Mouse (Mus musculus) hindbrain, embryonic 12.5 days (tissue): ENCODE data around the gene Tmx1. TPM values are rescaled to one million over a fixed set of nuclear protein-coding genes. Genes with fewer than 3 reads are reported as not detected.

Experiments used
- ATAC-seq: fragments of 200-750 bp; cut with Nextera tagmentation; 2 replicates; pipeline ENCODE4 v1.8.0; 2017; ENCODE audit warnings: moderate TSS enrichment; ENCODE audit not compliant: low FRiP score
- H3K27ac ChIP-seq: fragments of 300-500 bp; sonication (generic); 2 replicates; pipeline ENCODE4 v1.5.1; 2016; ENCODE audit warnings: mild to moderate bottlenecking
- H3K27me3 ChIP-seq: fragments of 300-500 bp; sonication (generic); 2 replicates; pipeline ENCODE4 v1.6.1; 2016; ENCODE audit warnings: mild to moderate bottlenecking
- H3K36me3 ChIP-seq: fragments of 300-500 bp; sonication (generic); 2 replicates; pipeline ENCODE4 v1.6.1; 2016; ENCODE audit warnings: mild to moderate bottlenecking
- H3K4me1 ChIP-seq: fragments of 300-500 bp; sonication (generic); 2 replicates; pipeline ENCODE4 v1.6.1; 2016
- H3K4me2 ChIP-seq: fragments of 300-500 bp; sonication (generic); replicated peaks from 2 replicates; pipeline ENCODE4 v1.6.1; 2016; ENCODE audit warnings: mild to moderate bottlenecking
- H3K4me3 ChIP-seq: fragments of 300-500 bp; sonication (generic); 2 replicates; pipeline ENCODE4 v1.5.1; 2016; ENCODE audit warnings: mild to moderate bottlenecking
- H3K9ac ChIP-seq: fragments of 300-500 bp; sonication (generic); 2 replicates; pipeline ENCODE4 v1.6.1; 2016; ENCODE audit warnings: mild to moderate bottlenecking, moderate library complexity
- H3K9me3 ChIP-seq: fragments of 300-500 bp; sonication (generic); replicated peaks from 2 replicates; pipeline ENCODE4 v1.6.1; 2016; ENCODE audit warnings: mild to moderate bottlenecking
- WGBS: fragments of 180-500 bp; shearing (Covaris S2); methylation state at CpG from one replicate; pipeline ENCODE4 v1.1.7; 2016; 5-methylcytosine and 5-hydroxymethylcytosine counted together
- polyA plus RNA-seq: library from polyadenylated mRNA; unstranded; fragments of >200 nt; fragmentation: Nextera tagmentation; extraction: Ambion mirVana; gene quantifications from 2 replicates; pipeline ENCODE4 v1.2.1, GENCODE M21; 2016

Tmx1 gene
- 130 and 139 TPM in 2 replicates for polyA plus RNA-seq

GRCm38 (mm10) chr12:70452726-70453645, at the start of gene Tmx1:
Tmx1 (plus strand) TSS chr12:70453095.
- Histone ChIP-seq H3K4me1 (peaks cover 20% of the 10 kb centered on the region), H3K4me2 (peak within 1 kb of the TSS; percentile 70), H3K27me3 (no peaks in the 10 kb centered on the region), H3K9ac (peak within 1 kb of the TSS; percentile 87), H3K9me3 (no peaks in the 10 kb centered on the region), H3K4me3 (peak within 1 kb of the TSS; percentile 82), H3K27ac (peak within 1 kb of the TSS; percentile 86), H3K36me3 (peaks cover 6% of the 10 kb centered on the region)
- WGBS: under 1% methylated on average over 56 of the region's 58 CpGs
- ATAC-seq: peak; percentile 97

DNA sequence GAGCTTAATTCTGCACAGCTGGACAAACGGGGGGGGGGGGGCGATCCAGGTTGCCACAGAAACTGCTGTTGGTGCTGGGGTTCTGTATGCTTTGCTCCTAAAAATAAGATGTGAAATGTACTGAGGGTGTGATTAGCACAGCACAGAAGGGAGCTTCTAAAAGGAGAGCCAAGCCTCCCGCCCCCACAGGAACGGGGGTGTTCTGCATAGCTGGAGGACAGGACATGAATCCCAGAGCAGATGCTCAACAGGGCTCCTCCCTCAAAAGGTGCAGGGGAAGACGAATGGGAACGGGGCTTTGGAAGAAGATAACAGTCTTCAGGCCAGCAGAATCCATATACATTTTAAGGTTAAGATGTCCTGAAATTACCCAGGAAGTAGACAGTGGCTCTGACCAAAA, 48.6 kb upstream of the Tmx1 start:
- H3K4me3 ChIP-seq: no peak overlapping the region
- 70% methylated on average over 6 of the region's 6 CpGs for WGBS
- no peak for ATAC-seq

DNA sequence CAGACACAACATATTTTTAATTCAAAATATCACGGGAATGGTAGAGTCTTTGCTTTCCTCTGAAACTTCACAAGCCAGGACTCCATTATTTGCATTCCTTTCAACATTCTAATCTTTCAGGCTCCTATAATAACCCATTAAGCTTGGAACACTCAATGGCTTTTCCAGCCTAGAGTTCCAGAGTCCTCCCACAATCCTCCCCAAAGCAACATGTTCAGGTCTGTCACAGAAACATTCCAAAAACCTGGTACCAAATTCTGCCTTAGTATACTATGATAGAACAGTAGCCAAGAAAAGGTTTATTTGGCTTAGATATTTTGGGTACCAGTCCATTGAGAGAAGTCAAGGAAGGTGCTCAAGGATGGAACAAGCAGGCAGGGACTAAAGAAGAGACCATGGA, 44.5 kb upstream of the Tmx1 start:
- Histone ChIP-seq H3K27ac (no peak overlapping the region), H3K36me3 (no peaks in the 10 kb centered on the region), H3K9ac (no peak overlapping the region), H3K4me3 (no peak overlapping the region), H3K4me1 (no peaks in the 10 kb centered on the region), H3K4me2 (no peak overlapping the region), H3K9me3 (no peaks in the 10 kb centered on the region), H3K27me3 (no peaks in the 10 kb centered on the region)
- ATAC-seq: no peak
- 69% methylated on average over 1 of the region's 1 CpGs for WGBS

More for the DNA sequence above, 48.6 kb upstream of the Tmx1 start:
- Histone ChIP-seq H3K9me3 (no peaks in the 10 kb centered on the region), H3K27ac (no peak overlapping the region), H3K9ac (no peak overlapping the region), H3K4me2 (no peak overlapping the region), H3K36me3 (no peaks in the 10 kb centered on the region), H3K4me1 (no peaks in the 10 kb centered on the region), H3K27me3 (no peaks in the 10 kb centered on the region)

DNA sequence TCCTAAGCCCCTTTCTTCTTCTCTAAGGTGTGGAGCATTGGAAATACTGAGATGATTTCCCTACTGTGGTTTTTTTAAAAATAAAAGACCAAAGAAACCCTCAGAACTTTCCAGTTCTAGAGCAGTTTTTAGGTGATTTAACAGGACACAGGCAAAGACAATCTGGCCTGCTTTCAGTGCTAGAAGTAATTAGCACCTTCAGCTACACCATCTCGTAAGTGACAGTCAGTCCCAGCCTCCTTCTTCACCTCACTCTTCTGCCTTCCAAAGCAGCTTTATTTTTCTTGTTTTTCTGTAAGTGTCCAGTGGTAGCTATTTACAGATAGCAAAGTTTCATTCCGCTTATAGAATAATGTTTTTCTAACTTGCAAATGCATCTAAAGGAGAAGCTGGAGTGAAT, 43.3 kb upstream of the Tmx1 start:
- no peak for ATAC-seq
- Histone ChIP-seq H3K27me3 (no peaks in the 10 kb centered on the region), H3K9ac (no peak overlapping the region), H3K27ac (no peak overlapping the region), H3K9me3 (no peaks in the 10 kb centered on the region), H3K4me2 (no peak overlapping the region), H3K4me3 (no peak overlapping the region), H3K4me1 (no peaks in the 10 kb centered on the region), H3K36me3 (no peaks in the 10 kb centered on the region)
- WGBS: 90% methylated on average over 2 of the region's 2 CpGs

GRCm38 (mm10) chr12:70420216-70420615, 32.7 kb upstream of the Tmx1 start:
- Histone ChIP-seq H3K4me1 (0 out of 2 replicates have a peak, but pooled peaks cover 5% of the 10 kb centered on the region), H3K27ac (no peak overlapping the region), H3K4me2 (no peak overlapping the region), H3K27me3 (no peaks in the 10 kb centered on the region), H3K9me3 (no peaks in the 10 kb centered on the region), H3K4me3 (no peak overlapping the region), H3K36me3 (no peaks in the 10 kb centered on the region), H3K9ac (no peak overlapping the region)
- ATAC-seq: no peak
- WGBS: 94% methylated on average over 1 of the region's 1 CpGs

DNA sequence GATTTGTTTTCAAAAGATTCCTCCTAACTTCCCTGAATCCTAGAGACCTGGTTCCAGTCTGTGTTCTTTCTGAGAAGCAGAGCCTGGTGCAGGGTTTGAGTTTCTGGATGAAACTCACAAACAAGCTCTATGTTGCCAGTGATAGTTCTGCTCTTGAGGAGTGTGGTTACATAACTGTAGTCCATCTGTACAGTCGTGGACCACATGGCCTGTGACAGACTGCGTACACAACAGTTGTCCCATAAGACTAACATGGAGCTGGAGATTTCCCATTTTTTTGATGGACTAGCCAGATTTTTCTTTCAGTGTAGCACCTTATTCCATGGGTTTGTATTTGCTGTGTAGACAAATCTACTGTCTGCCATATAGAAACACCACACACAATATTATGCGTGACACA, 31.9 kb upstream of the Tmx1 start:
- H3K36me3 ChIP-seq: no peaks in the 10 kb centered on the region
- H3K9me3 ChIP-seq: no peaks in the 10 kb centered on the region
- H3K4me1 ChIP-seq: 0 out of 2 replicates have a peak, but pooled peaks cover 5% of the 10 kb centered on the region
- H3K27ac ChIP-seq: no peak overlapping the region
- H3K9ac ChIP-seq: no peak overlapping the region
- H3K4me2 ChIP-seq: no peak overlapping the region
- ATAC-seq: no peak
- H3K4me3 ChIP-seq: no peak overlapping the region
- H3K27me3 ChIP-seq: no peaks in the 10 kb centered on the region
- WGBS: 89% methylated on average over 3 of the region's 3 CpGs

DNA sequence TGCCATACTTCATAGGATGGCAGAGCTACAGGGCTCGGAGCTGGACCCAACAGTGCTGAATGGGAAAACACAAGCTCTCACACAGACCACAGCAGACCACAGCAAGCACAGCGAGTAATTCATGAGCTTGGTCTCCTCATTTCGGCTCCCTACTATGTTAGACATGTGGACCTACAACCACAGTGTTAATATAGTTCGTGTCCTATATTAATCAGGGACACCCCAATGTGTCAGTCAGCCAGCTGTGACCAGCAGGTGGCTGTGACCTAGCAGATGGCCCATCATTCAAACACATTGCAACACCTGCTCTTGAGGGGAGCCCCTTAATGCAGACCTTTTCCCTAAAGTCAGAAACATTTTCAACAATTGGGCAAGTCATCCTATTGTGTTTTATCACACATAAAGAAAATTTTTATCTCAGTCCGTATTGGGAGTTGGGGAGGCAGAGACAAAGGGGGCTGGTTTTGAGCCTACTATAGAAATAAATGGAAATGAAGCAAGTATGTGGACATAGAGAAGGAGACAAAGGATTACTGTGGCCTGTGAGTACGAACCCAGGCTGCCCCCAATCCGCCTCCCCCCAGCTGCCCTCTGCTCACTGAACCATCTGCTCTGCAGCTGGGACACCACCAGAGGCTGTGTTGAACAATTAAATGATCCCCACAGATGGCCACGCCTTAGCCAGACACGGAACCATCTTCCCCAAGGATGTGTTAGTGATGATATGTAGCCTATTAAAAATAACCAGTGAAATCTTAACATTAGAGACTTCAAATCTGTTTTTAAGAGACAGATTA, 30.4 kb upstream of the Tmx1 start:
- H3K4me3 ChIP-seq: no peak overlapping the region
- peaks cover 9% of the 10 kb centered on the region; the same call in 1 of the 2 replicates for H3K4me1 ChIP-seq
- H3K36me3 ChIP-seq: no peaks in the 10 kb centered on the region
- no peak overlapping the region for H3K9ac ChIP-seq
- peak overlapping the region; percentile 62 for H3K27ac ChIP-seq
- H3K9me3 ChIP-seq: no peaks in the 10 kb centered on the region
- no peak overlapping the region for H3K4me2 ChIP-seq
- no peaks in the 10 kb centered on the region for H3K27me3 ChIP-seq
- peak; percentile 94 for ATAC-seq
- WGBS: 32% methylated on average over 9 of the region's 9 CpGs

DNA sequence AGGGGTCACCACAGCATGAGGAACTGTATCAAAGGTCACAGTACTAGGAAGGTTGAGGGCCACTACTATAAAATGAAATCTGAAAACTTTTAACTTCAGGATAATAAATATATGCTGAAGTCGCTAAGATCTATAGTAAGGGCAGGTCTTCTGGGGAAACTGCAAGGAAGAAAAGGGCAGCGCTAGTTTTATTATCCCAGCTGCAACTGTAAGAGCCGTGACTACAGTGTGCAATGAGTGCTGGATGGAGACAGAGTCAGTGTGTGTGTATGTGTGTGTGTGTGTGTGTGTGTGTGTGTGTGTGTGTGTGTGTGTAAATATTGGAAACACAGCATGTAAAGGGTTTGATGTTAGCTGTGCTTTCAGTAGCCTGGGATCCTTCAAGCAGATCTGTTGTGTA, 25.0 kb upstream of the Tmx1 start:
- WGBS: 79% methylated on average over 3 of the region's 3 CpGs
- no peak for ATAC-seq

DNA sequence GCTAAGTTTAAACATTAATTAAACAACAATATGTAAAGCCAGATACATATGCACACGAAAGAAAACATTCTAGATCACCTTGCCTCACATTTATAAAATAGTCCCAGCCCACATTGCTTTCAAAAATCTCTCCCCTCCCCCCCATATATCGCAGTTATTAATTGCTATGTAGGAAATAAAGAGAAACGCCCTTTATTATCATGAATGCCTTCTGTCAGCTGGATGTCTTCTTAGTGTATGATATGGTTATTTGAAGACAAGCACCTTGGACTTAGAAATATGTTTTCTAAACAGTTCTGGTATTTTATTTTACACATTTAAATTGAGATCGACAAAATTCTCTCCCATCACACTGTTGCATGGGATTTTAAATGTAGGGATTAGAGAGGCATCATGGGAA, 23.3 kb upstream of the Tmx1 start:
- H3K4me2 ChIP-seq: no peak overlapping the region
- no peak for ATAC-seq
- 80% methylated on average over 4 of the region's 4 CpGs for WGBS

More for the DNA sequence above, 25.0 kb upstream of the Tmx1 start:
- no peak overlapping the region for H3K4me3 ChIP-seq
- no peaks in the 10 kb centered on the region for H3K9me3 ChIP-seq
- no peak overlapping the region for H3K4me2 ChIP-seq
- peaks cover 8% of the 10 kb centered on the region; the same call in 1 of the 2 replicates for H3K4me1 ChIP-seq
- no peaks in the 10 kb centered on the region for H3K36me3 ChIP-seq
- H3K27ac ChIP-seq: no peak overlapping the region
- H3K27me3 ChIP-seq: no peaks in the 10 kb centered on the region
- no peak overlapping the region for H3K9ac ChIP-seq

GRCm38 (mm10) chr12:70430307-70430950, 22.5 kb upstream of the Tmx1 start:
- Histone ChIP-seq H3K4me1 (peaks cover 8% of the 10 kb centered on the region; the same call in 1 of the 2 replicates), H3K4me2 (no peak overlapping the region), H3K9ac (no peak overlapping the region), H3K36me3 (no peaks in the 10 kb centered on the region), H3K27me3 (no peaks in the 10 kb centered on the region), H3K27ac (no peak overlapping the region), H3K4me3 (no peak overlapping the region), H3K9me3 (no peaks in the 10 kb centered on the region)
- whole genome bisulfite sequencing: 35% methylated on average over 8 of the region's 8 CpGs
- ATAC-seq: peak; percentile 56

More for the DNA sequence above, 23.3 kb upstream of the Tmx1 start:
- H3K9me3 ChIP-seq: no peaks in the 10 kb centered on the region
- no peak overlapping the region for H3K4me3 ChIP-seq
- no peaks in the 10 kb centered on the region for H3K27me3 ChIP-seq
- H3K27ac ChIP-seq: no peak overlapping the region
- no peak overlapping the region for H3K9ac ChIP-seq
- peaks cover 8% of the 10 kb centered on the region; the same call in 1 of the 2 replicates for H3K4me1 ChIP-seq
- no peaks in the 10 kb centered on the region for H3K36me3 ChIP-seq

- Histone ChIP-seq H3K9ac (no peak overlapping the region), H3K9me3 (no peaks in the 10 kb centered on the region), H3K27me3 (no peaks in the 10 kb centered on the region), H3K4me3 (no peak overlapping the region), H3K36me3 (no peaks in the 10 kb centered on the region), H3K4me2 (no peak overlapping the region), H3K27ac (no peak overlapping the region), H3K4me1 (peaks cover 8% of the 10 kb centered on the region; the same call in 1 of the 2 replicates)
- ATAC-seq: no peak
- WGBS: 58% methylated on average over 5 of the region's 5 CpGs
These were observed 21.5 kb upstream of the Tmx1 start for GRCm38 (mm10) chr12:70431428-70431827.

DNA sequence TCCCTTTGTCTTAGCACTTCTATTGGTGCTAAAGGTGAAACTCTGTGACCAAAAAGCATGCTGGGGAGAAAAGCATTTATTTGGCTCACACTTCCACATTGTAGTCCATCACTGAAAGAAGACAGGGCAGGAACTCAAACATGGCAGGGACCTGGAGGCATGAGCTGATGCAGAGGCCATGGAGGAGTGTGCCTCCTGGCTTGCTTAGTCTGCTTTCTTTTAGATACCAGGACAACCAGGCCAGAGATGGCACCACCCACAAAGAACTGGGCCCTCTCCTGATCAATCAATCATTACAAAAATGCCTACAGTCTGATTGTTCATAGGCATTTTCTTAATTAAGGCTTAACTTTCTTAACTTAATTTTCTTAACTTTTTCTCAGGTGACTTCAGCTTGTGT, 2.9 kb upstream of the Tmx1 start:
- ATAC-seq: no peak
- H3K27ac ChIP-seq: no peak overlapping the region
- H3K4me3 ChIP-seq: no peak overlapping the region
- H3K27me3 ChIP-seq: no peaks in the 10 kb centered on the region
- H3K4me1 ChIP-seq: peaks cover 16% of the 10 kb centered on the region
- no peaks in the 10 kb centered on the region for H3K36me3 ChIP-seq
- no peaks in the 10 kb centered on the region for H3K9me3 ChIP-seq
- no peak overlapping the region for H3K9ac ChIP-seq
- no peak overlapping the region for H3K4me2 ChIP-seq
